Mouse (Mus musculus) ES-Bruce4 (cell line): Measurements from ENCODE around the gene Cgnl1.

ENCODE experiments used
- CTCF ChIP-seq: IDR thresholded peaks from one replicate; pipeline ENCODE4 v1.8.1; 2011; ENCODE audit warnings: low read depth, low read length
- EP300 ChIP-seq: IDR thresholded peaks from 2 replicates; pipeline ENCODE4 v1.6.1; 2011; ENCODE audit warnings: low read depth, low read length; ENCODE audit not compliant: insufficient read depth
- POLR2A ChIP-seq: IDR thresholded peaks from one replicate; pipeline ENCODE4 v1.8.1; 2011; ENCODE audit warnings: low read length; ENCODE audit not compliant: insufficient read depth

DNA sequence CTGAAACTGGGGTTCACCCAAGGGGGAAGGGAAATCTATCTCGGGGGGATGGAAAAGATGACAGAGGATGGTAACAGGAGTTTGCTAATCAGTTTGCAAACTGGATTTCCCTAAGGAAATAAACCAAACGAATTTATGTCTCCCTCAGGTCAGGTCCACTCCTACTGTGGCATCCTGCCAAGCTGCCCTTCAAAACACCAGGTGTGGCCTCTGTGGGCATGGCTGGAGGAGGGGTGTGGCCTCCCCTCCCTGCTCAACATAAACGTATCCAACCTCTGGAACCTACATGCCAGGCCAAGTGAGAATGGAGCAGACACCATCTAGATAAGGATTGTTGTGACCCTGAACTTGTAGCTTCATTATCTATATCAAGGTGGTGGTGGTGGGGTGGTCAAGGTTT lies 185.0 kb downstream of the Cgnl1 start:
- TF ChIP-seq POLR2A: no peak
- no peak for TF ChIP-seq CTCF
- no peak for TF ChIP-seq EP300
